Mouse (Mus musculus) liver, embryonic 14.5 days (tissue): ENCODE results near the gene Ceacam15. TPM values are rescaled to one million over a fixed set of nuclear protein-coding genes. Genes with fewer than 3 reads are reported as not detected.
"Not testable (repeated sequence)": the region's sequence is repeated elsewhere in the genome, so short reads cannot be mapped to it uniquely, and the experiment has no call there.

Experiments
- ATAC-seq: fragments of 200-750 bp; cut with Nextera tagmentation; 2 replicates; pipeline ENCODE4 v1.8.0; 2017; ENCODE audit warnings: moderate number of reproducible peaks, mild to moderate bottlenecking, moderate library complexity; ENCODE audit not compliant: insufficient read depth
- DNase-seq, 3 experiments: peaks; one replicate each; pipeline ENCODE4 v3.0.0-alpha.2; 2012 to 2013; ENCODE audit warnings: low read depth in 3 of 3, low spot score in 3 of 3
- H3K27ac ChIP-seq: fragments of 300-500 bp; sonication (generic); 2 replicates; pipeline ENCODE4 v1.5.1; 2014; ENCODE audit warnings: moderate library complexity, mild to moderate bottlenecking, control low read depth, inconsistent platforms
- H3K27me3 ChIP-seq: fragments of 300-500 bp; sonication (generic); 2 replicates; pipeline ENCODE4 v1.6.1; 2014; ENCODE audit warnings: mild to moderate bottlenecking, low read length, moderate library complexity; ENCODE audit not compliant: control insufficient read depth, insufficient read depth
- H3K36me3 ChIP-seq: fragments of 300-500 bp; sonication (generic); replicated peaks from 2 replicates; pipeline ENCODE4 v1.6.1; 2014; ENCODE audit warnings: low read depth; ENCODE audit not compliant: control insufficient read depth, insufficient read depth
- H3K4me1 ChIP-seq, 2 experiments: fragments of 200-500 bp in 1 of 2; fragments of 300-500 bp in 1 of 2; sonication (generic) in 1 of 2; replicated peaks; 2 replicates each; pipeline ENCODE4 v1.6.1; 2012 to 2014; ENCODE audit warnings: antibody characterized with exemption in 1 of 2, inconsistent platforms in 1 of 2, low read length in 1 of 2; ENCODE audit not compliant: control insufficient read depth in 2 of 2, insufficient read depth in 2 of 2
- H3K4me2 ChIP-seq: fragments of 300-500 bp; sonication (generic); 2 replicates; pipeline ENCODE4 v1.6.1; 2014; ENCODE audit warnings: low read depth, mild to moderate bottlenecking, control low read depth, moderate library complexity
- H3K4me3 ChIP-seq, 2 experiments: fragments of 200-500 bp in 1 of 2; fragments of 300-500 bp in 1 of 2; sonication (generic) in 1 of 2; 2 replicates each; pipeline ENCODE4 v1.5.1; 2012 to 2014; ENCODE audit warnings: low read depth in 2 of 2, low read length in 2 of 2, mild to moderate bottlenecking in 2 of 2, control low read depth in 1 of 2, inconsistent platforms in 1 of 2, moderate library complexity in 1 of 2; ENCODE audit not compliant: insufficient read depth in 1 of 2
- H3K9ac ChIP-seq: fragments of 300-500 bp; sonication (generic); replicated peaks from 2 replicates; pipeline ENCODE4 v1.6.1; 2014; ENCODE audit warnings: mild to moderate bottlenecking, control low read depth, moderate library complexity
- H3K9me3 ChIP-seq: fragments of 300-500 bp; sonication (generic); 2 replicates; pipeline ENCODE4 v1.6.1; 2016; ENCODE audit warnings: low read length, mixed read lengths; ENCODE audit not compliant: control insufficient read depth
- CTCF ChIP-seq: IDR thresholded peaks from 2 replicates; pipeline ENCODE4 v1.5.1; 2016; ENCODE audit warnings: antibody characterized with exemption, low read depth, control low read depth
- EP300 ChIP-seq: IDR thresholded peaks from 2 replicates; pipeline ENCODE4 v1.6.1; 2016; ENCODE audit warnings: antibody characterized with exemption, low read depth
- whole genome bisulfite sequencing: fragments of 180-500 bp; shearing (Covaris S2); extraction: QIAGEN DNeasy Blood & Tissue Kit; methylation state at CpG from one replicate; pipeline ENCODE4 v1.1.7; 2014; ENCODE audit not compliant: insufficient replicate concordance; 5-methylcytosine and 5-hydroxymethylcytosine counted together
- polyA plus RNA-seq, 2 experiments: library from polyadenylated mRNA; depleted of rRNA in 1 of 2; stranded (reverse) in 1 of 2; unstranded in 1 of 2; fragments of >200 nt; fragmentation: Nextera tagmentation in 1 of 2; extraction: Ambion mirVana in 1 of 2; gene quantifications; 2 replicates each; pipeline versions ENCODE4 v1.2.1 to v1.2.3; 2012 to 2014

The Ceacam15 gene
- polyA plus RNA-seq, 2 experiments = not detected

GRCm38 (mm10) chr7:16644260-16644659 is 31.2 kb downstream of the Ceacam15 start:
- no peak overlapping the region for H3K9ac ChIP-seq
- TF ChIP-seq EP300 = no peak
- no peak for TF ChIP-seq CTCF
- no peaks in the 10 kb centered on the region for H3K9me3 ChIP-seq
- no peaks in the 10 kb centered on the region for H3K36me3 ChIP-seq
- no peak overlapping the region for H3K4me2 ChIP-seq
- no peaks in the 10 kb centered on the region for H3K27me3 ChIP-seq
- ATAC-seq (no peak), DNase-seq (no peak)
- no peaks in the 10 kb centered on the region for H3K4me1 ChIP-seq
- no peak overlapping the region for H3K27ac ChIP-seq
- H3K4me3 ChIP-seq = no peak overlapping the region
- 68% methylated on average over 12 of the region's 12 CpGs for WGBS

- H3K36me3 ChIP-seq, DNase-seq, H3K4me1 ChIP-seq, ATAC-seq, H3K9ac ChIP-seq, H3K4me2 ChIP-seq, H3K4me3 ChIP-seq, H3K27me3 ChIP-seq, H3K9me3 ChIP-seq, H3K27ac ChIP-seq: not testable (repeated sequence)
- 18% methylated on average over 3 of the region's 4 CpGs for WGBS
Observed at GRCm38 (mm10) chr7:16643106-16643505, 32.4 kb downstream of the Ceacam15 start.

- Histone ChIP-seq H3K4me2 (no peak overlapping the region), H3K4me3 (no peak overlapping the region), H3K36me3 (no peaks in the 10 kb centered on the region), H3K27ac (no peak overlapping the region), H3K4me1 (no peaks in the 10 kb centered on the region), H3K9me3 (no peaks in the 10 kb centered on the region), H3K27me3 (no peaks in the 10 kb centered on the region), H3K9ac (no peak overlapping the region)
- no peak for ATAC-seq
- TF ChIP-seq CTCF (no peak), EP300 (no peak)
- DNase-seq = no peak
- WGBS = 62% methylated on average over 3 of the region's 3 CpGs
Observed at GRCm38 (mm10) chr7:16639028-16639427, 36.5 kb downstream of the Ceacam15 start.

GRCm38 (mm10) chr7:16635116-16635515 is 40.4 kb downstream of the Ceacam15 start:
- no peaks in the 10 kb centered on the region for H3K27me3 ChIP-seq
- no peaks in the 10 kb centered on the region for H3K9me3 ChIP-seq
- H3K27ac ChIP-seq = no peak overlapping the region
- H3K36me3 ChIP-seq = no peaks in the 10 kb centered on the region
- DNase-seq (no peak), ATAC-seq (no peak)
- no peak overlapping the region for H3K4me3 ChIP-seq
- H3K4me2 ChIP-seq = no peak overlapping the region
- peaks cover 0 to 3% of the 10 kb centered on the region in 2 experiments; a peak in 1 of 4 replicates for H3K4me1 ChIP-seq
- TF ChIP-seq EP300 = no peak
- WGBS = 37% methylated on average over 3 of the region's 3 CpGs
- H3K9ac ChIP-seq = no peak overlapping the region

GRCm38 (mm10) chr7:16633913-16634312 is 41.6 kb downstream of the Ceacam15 start:
- H3K4me2 ChIP-seq = 0 out of 2 replicates have a peak overlapping the region, but pooled peaks have one; percentile 15
- not testable (repeated sequence) for DNase-seq
- peak; percentile 45; the same call in 1 of the 2 replicates for ATAC-seq

GRCm38 (mm10) chr7:16631932-16632331 is 43.6 kb downstream of the Ceacam15 start:
- TF ChIP-seq CTCF = 0 out of 2 replicates have a peak, but pooled peaks have one; percentile 9
- no peak for TF ChIP-seq EP300
- Histone ChIP-seq H3K4me1 (peaks cover 0 to 3% of the 10 kb centered on the region in 2 experiments; a peak in 1 of 4 replicates), H3K27ac (no peak overlapping the region), H3K9ac (no peak overlapping the region), H3K36me3 (no peaks in the 10 kb centered on the region), H3K27me3 (no peaks in the 10 kb centered on the region), H3K4me2 (no peak overlapping the region), H3K4me3 (no peak overlapping the region), H3K9me3 (no peaks in the 10 kb centered on the region)
- DNase-seq (no peak), ATAC-seq (no peak)
- 49% methylated on average over 4 of the region's 4 CpGs for WGBS

More at GRCm38 (mm10) chr7:16633913-16634312, 41.6 kb downstream of the Ceacam15 start:
- H3K27me3 ChIP-seq, H3K4me3 ChIP-seq, H3K9ac ChIP-seq, H3K36me3 ChIP-seq, H3K4me1 ChIP-seq, H3K9me3 ChIP-seq, H3K27ac ChIP-seq: not testable (repeated sequence)
- WGBS = 4% methylated on average over 10 of the region's 10 CpGs
